Mouse (Mus musculus): ENCODE measurements around the gene Clca3b. TPM values are rescaled to one million over a fixed set of nuclear protein-coding genes. Genes with fewer than 3 reads are reported as not detected.
"Not testable (repeated sequence)": the region's sequence is repeated elsewhere in the genome, so short reads cannot be mapped to it uniquely, and the experiment has no call there.

Clca3b gene
- polyA plus RNA-seq, 1 experiment from 2014 or later = not detected

DNA sequence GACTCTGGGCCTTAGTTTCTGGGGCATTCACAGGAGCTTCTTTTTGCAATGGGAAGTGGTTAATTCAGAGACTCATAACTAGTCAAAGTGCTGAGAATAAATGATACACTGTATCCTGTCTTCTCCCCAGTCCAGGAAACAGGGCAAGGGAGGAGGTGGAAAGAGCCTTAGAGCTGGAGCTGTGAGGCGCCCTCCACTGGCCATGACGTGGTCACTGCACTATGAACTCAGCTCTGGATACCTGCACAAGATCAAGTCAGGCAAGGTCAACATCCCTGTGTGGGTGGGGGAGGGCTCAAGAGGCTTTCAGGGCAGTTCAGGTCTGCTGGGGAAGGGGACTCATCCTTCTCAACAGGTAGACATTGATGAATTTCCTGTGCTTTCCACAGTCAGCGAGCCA is 37.3 kb downstream of the Clca3b start:
- H3K4me1 ChIP-seq = no peaks in the 10 kb centered on the region
- no peak overlapping the region for H3K4me3 ChIP-seq (replicated peaks)
- no peak overlapping the region for H3K9ac ChIP-seq (replicated peaks)
- H3K9me3 ChIP-seq (replicated peaks) = no peaks in the 10 kb centered on the region
- ATAC-seq (ENCODE audit: low FRiP score) = no peak
- no peak overlapping the region for H3K27ac ChIP-seq (replicated peaks)
- no peak overlapping the region for H3K4me2 ChIP-seq
- H3K36me3 ChIP-seq = no peaks in the 10 kb centered on the region
- 41% methylated on average over 3 of the region's 3 CpGs for WGBS
- no peaks in the 10 kb centered on the region for H3K27me3 ChIP-seq (replicated peaks)

DNA sequence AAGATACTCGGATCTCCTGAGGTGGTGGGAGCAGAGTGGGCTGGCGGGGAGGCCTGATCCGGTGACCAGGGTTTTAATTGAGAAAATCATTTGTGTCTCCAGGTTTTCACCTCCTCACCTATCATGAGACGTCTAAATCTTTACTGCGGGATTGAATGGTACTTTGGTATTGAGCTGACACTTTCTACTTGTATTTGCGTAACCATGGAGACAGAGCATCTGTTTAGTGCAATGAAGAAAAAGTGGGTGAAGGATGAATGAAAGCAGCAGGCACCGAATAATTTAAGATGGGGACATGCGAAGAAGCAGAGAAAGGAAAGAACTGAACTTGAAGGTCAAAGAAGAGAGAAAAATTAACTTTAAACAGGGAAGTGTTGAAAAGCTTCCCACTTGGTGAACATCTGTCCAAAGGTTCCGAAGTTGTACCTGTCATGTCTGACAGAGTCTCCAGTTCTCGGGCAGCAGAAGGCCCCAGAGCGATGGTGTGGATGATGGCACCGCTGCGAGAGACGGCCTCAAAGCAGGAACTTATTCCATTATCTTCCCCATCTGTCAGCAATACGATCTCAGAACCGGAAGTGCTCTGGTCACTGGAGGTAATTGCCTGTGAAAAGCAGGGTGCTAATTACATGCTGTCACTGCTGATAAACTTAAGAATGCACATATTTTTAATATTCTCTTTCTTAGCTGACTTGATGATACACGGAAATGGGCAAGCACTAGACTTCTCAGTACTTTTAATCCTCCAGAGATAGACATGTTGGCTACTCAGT is 40.8 kb downstream of the Clca3b start:
- H3K36me3 ChIP-seq; H3K27me3 ChIP-seq (replicated peaks); H3K4me3 ChIP-seq (replicated peaks); ATAC-seq (ENCODE audit: low FRiP score); H3K27ac ChIP-seq (replicated peaks); H3K9ac ChIP-seq (replicated peaks); H3K4me2 ChIP-seq; H3K9me3 ChIP-seq (replicated peaks); H3K4me1 ChIP-seq: not testable (repeated sequence)
- WGBS = 53% methylated on average over 15 of the region's 17 CpGs

DNA sequence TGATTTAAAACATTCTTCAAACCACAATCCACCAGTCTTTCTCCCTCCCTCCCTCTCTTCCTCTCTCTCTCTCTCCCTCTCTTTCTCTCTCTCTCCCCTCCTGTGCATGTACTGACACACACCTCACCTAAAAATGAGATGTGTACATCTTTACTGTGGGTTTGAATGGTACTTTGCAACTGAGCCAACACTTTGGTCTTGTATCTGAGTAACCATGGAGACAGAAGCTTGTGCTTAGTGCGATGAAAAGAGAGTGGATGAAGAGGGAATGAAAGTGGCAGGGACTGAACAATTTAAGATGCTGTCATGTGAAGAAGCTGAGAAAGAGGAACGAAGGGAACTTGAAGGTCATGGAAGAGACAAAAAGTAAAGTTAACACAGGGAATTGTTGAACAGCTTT is 42.5 kb downstream of the Clca3b start:
- not testable (repeated sequence) for H3K9ac ChIP-seq (replicated peaks); H3K4me1 ChIP-seq; H3K4me3 ChIP-seq (replicated peaks); H3K27ac ChIP-seq (replicated peaks); H3K4me2 ChIP-seq; H3K9me3 ChIP-seq (replicated peaks); H3K36me3 ChIP-seq; ATAC-seq (ENCODE audit: low FRiP score); H3K27me3 ChIP-seq (replicated peaks)
- 50% methylated on average over 2 of the region's 2 CpGs for WGBS

DNA sequence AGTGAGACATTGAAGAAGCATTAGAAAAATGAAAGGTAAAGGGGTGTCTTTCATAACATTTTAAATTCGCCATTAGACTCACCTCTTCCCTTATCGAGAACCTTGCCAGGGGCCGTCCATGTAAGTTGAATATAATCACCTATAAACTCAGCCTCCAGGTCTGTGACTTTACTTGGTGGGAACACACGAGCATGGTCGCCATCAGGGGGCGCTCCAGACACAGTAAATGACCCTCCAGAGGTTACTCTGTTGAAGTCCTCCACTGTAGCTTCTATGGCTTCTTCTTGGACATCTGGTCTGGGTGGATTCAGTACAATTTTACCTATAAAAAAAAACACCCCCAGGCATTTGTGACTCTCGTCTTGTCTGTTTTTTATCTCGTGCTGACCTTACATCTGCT is 47.3 kb downstream of the Clca3b start:
- no peak overlapping the region for H3K4me2 ChIP-seq
- H3K4me1 ChIP-seq = no peaks in the 10 kb centered on the region
- no peak overlapping the region for H3K27ac ChIP-seq (replicated peaks)
- 39% methylated on average over 8 of the region's 8 CpGs for WGBS
- H3K36me3 ChIP-seq = no peaks in the 10 kb centered on the region
- H3K9me3 ChIP-seq (replicated peaks) = no peaks in the 10 kb centered on the region
- H3K4me3 ChIP-seq (replicated peaks) = no peak overlapping the region
- no peak for ATAC-seq (ENCODE audit: low FRiP score)
- H3K9ac ChIP-seq (replicated peaks) = no peak overlapping the region
- no peaks in the 10 kb centered on the region for H3K27me3 ChIP-seq (replicated peaks)

DNA sequence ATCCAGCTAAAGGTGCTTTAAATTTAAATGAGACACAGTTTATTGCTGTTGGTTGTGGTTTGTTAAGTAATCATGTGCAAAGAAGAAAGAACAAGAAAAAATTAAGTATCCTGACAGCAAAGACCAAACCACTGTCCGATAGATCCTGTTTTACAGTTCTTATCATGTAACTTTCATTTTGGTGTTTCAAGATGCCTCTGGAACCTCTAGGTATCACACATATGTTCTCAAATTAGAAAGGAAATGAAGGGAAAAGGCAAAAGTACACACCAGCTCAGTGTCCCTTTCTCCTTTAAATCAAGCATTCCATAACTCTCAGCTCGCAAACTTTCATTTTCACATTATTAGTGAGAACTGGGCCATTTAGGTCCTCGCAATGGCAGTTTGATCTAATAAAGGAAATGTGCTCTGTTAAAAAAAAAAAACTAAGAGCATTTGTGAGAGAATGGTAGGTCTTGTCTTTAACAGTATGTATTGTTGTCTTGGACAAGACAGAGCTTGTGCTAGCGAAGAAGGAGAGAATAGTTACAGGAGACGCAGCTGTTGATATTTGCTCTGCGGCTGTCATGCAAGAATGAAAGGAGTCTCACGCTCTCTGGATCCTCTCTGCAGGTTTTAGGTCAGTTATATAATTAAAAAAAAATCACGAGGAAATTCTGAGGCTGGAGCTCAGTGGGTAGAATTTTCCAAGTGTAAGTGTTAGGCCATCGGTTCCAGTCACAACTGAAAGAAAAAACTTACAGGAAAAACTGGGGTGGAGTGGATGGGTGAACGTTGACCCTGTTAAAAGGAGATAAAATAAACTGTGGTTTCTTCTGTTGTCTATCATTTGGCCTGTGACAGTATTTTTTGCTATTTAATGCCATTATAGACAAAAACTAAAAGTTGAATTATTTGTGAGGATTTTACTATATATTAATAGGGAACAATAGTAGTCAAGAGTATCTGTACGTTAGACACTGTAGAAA is 63.7 kb downstream of the Clca3b start:
- H3K27me3 ChIP-seq (replicated peaks) = no peaks in the 10 kb centered on the region
- no peaks in the 10 kb centered on the region for H3K9me3 ChIP-seq (replicated peaks)
- H3K27ac ChIP-seq (replicated peaks) = no peak overlapping the region
- H3K4me2 ChIP-seq = no peak overlapping the region
- no peak for ATAC-seq (ENCODE audit: low FRiP score)
- H3K4me3 ChIP-seq (replicated peaks) = no peak overlapping the region
- no peaks in the 10 kb centered on the region for H3K36me3 ChIP-seq
- H3K9ac ChIP-seq (replicated peaks) = no peak overlapping the region
- no peaks in the 10 kb centered on the region for H3K4me1 ChIP-seq
- WGBS = 84% methylated on average over 11 of the region's 11 CpGs

Other genes starting within 250 kb of the Clca3b start
- 114 TPM in 2 replicates for gene Sh3glb1, start 129.0 kb downstream of the Clca3b start, polyA plus RNA-seq (2015; fragmentation: Nextera tagmentation; extraction: Ambion mirVana)
- gene Clca3a1, start 88.4 kb downstream of the Clca3b start, polyA plus RNA-seq (2015; fragmentation: Nextera tagmentation; extraction: Ambion mirVana) = 0.27 and 0.79 TPM in 2 replicates
- gene Clca3a2, start 29.9 kb downstream of the Clca3b start, polyA plus RNA-seq (2015; fragmentation: Nextera tagmentation; extraction: Ambion mirVana) = 0.13 and 1.00 TPM in 2 replicates
- not detected in 2 replicates for gene Clca4b, start 83.2 kb upstream of the Clca3b start, polyA plus RNA-seq (2015; fragmentation: Nextera tagmentation; extraction: Ambion mirVana)
- gene Clca4a, start 125.7 kb upstream of the Clca3b start, polyA plus RNA-seq (2015; fragmentation: Nextera tagmentation; extraction: Ambion mirVana) = not detected in 2 replicates
- gene Clca1, start 183.4 kb upstream of the Clca3b start, polyA plus RNA-seq (2015; fragmentation: Nextera tagmentation; extraction: Ambion mirVana) = 0.47 TPM in 1 of 2 replicates, not detected in the other

All from neural tube, embryonic 15.5 days (tissue).